Mouse (Mus musculus): ENCODE data around the gene Ncoa5.

The Ncoa5 gene

DNA sequence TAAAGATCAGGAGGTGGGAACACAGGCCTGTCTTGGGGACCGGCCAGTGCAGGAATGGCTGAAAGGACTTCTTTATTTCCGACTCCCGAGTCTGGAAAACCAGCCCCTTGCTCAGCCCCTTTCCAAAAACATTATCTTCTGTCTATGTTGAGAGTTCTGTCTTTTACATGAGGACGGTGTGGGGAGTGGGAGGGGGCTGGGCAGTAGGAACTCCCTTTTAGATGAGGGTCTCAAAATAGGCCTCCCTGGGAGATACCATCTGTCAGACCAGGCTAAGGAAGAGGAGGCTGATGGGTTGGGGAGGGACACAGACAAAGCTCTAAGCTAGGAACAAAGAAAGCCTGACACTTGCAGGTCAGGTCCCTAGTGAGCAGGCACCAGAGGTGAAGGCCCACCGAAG is 14.4 kb upstream of the Ncoa5 start:
- DNase-seq (ENCODE audit: low spot score) = no peak

DNA sequence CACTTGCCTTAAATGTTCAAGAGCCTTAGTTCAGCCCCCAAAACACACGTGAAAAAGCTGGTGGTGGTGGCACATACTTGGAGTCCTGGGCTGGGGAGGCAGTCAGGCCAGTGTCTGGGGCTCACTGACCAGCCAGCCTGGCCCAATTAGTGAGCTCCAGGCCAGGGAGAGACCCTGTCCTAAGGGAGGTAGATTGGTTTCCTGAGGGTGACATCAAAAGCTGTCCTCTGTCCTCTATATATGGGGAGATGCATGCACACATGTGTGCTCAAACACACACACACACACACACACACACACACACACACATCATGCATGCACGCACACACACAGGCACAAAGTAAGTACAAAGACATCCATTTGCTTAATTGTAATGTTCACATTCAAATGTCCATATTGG is 9.1 kb upstream of the Ncoa5 start:
- DNase-seq (ENCODE audit: low spot score) = no peak

DNA sequence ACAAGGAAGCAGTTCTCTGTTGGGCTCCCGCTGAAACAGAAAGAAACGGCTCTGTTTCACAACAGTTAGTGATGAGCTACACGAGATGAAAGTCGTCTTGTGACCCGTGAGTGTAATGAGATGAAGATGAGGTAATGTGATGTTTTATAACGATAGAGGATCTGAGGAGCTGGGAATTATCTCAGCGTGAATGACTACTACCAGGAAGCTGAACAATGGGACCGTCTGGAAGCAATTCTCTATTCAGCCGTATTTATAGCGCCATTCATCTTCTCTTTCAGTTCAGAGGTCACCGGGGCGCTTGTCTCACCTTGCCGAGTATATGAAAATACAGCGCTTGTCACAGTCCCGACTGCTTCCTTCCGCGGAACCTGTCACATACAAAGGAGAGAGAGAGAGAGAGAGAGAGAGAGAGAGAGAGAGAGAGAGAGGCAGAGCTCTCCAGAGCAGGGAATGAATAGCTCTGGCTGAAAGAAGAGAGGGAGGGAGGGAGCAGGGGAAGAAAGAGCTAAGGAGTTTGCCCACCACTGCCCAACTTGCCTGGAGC is 8.5 kb upstream of the Ncoa5 start:
- DNase-seq (ENCODE audit: low spot score) = no peak

DNA sequence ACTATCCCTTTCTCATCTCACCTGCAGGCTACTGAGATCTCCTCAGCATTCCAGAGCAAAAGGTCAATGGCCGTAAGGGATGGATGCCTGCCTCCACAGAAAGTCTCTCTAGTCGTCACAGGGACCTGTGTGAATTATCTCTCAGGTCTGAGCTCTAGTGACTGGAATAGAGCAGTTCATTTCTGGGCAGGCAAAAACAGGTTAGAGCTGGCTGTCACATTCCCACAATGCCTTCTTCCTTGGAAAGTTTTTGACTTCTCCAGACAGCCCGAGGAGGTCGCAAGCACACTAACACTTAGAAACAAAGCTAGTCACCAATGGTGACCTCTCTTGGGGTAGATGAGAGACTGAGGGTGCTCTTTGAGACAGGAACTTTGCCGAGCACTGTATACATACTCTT is 7.5 kb upstream of the Ncoa5 start:
- DNase-seq (ENCODE audit: low spot score) = no peak

DNA sequence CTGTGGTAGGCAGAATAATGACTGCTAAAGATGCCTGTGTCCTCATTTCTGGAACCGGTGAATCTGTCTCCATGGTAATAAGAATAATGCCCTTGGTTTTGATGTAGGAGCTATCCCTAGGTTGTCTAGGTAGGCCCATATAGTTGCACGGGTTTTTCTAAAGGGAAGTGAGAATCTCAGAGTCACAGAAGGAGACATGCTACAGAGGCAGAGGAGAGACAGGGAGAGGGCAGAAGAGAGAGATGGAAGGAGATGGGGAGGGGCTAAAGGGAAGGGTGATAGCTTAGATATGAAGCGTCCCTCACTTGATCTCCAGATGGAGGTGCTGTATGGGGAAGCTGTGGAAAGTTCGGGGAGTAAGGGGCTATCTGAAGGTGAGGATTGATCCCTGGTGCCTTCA is 2.7 kb upstream of the Ncoa5 start:
- no peak for DNase-seq (ENCODE audit: low spot score)

DNA sequence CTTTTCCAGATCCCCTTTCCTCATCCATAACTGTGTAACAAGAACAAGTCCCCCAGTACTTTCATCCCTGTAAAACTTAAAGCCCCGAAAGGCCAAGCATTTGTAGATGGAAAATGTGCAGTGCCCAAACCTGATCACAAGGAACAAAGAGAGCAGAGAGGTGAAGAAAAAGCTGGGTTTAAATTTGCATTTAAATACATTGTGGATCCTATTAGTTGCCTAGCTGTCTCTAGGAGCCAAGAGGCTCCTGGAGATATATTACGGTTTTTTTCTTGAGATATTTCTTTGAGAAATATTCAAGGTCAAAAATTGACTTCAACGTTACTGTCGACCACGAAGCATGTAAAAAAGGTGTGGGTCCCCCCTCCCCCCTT is 378 bp upstream of the Ncoa5 start:
- DNase-seq (ENCODE audit: low spot score) = no peak

DNA sequence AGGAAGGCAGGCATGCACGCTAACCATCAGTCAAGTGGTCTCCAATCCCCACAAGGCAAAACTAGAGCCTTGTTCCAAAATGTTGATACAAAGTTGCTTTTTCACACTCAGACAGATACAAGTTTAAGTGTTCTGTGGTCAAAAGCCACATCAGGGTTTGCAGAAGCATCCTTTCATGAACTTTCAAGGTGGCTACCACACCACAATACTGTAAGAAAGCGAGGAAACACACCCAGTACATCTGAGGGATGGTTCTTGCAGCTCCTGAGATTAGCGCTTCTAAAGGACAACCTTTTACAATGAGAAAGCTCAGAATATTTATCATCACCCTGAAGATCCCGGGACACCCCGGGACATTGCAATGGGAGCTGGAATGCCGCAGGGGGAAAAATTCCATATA is 1.4 kb downstream of the Ncoa5 start:
- DNase-seq (ENCODE audit: low spot score) = peak; percentile 35

DNA sequence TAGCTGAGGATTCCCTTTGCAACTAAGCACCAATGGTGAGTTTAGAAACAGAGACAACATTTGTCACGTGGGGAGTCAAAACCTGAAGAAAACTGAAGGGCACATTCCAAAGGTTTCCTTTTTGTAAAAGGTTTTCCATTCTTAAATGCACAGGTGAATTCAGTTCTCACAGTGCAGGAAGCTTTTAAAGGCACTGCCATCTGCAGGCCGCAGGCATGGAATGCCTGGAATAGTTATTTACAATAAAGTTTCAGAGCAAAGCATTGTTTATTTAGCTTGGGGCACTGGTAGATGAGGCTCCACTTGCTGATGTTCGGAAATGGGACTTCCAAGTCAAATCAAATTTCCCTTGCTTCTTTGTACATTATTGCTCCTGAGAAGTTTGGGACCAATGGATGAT is 2.1 kb downstream of the Ncoa5 start:
- no peak for DNase-seq (ENCODE audit: low spot score)

DNA sequence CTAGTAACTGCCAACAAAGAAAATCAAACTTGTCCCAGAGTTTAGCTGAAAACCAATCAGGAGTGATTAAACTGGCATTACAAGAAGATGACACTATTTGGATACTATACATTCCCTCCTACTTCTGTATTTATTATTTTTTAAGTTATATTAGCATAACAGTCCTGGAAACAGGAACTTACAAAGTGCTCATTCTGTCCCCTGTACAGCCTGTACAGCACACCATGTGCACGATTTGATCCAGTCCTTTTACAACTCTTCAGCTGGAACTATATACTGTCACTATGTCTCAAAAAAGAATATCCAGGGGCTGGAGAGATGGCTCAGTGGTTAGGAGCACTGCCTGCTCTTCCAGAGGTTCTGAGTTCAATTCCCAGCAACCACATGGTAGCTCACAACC is 7.5 kb downstream of the Ncoa5 start:
- no peak for DNase-seq (ENCODE audit: low spot score)

DNA sequence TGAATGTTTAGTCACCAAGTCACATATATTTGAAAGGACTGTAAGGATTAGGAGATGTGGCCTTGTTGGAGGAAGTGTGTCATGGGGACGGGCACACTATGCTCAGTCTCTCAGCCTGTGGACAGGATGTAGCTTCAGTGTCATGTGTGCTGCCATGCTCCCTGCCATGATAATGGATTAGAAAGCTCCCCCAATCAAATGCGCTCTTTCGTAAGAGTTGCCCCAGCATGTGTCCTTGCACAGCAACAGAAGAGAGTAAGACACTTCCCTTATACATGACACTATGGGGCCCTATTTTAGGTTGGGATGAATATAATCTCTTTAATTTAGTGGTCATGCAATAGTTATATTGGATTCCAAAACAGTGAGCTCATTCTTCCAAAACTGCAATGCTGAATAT is 14.2 kb downstream of the Ncoa5 start:
- DNase-seq (ENCODE audit: low spot score) = no peak

DNA sequence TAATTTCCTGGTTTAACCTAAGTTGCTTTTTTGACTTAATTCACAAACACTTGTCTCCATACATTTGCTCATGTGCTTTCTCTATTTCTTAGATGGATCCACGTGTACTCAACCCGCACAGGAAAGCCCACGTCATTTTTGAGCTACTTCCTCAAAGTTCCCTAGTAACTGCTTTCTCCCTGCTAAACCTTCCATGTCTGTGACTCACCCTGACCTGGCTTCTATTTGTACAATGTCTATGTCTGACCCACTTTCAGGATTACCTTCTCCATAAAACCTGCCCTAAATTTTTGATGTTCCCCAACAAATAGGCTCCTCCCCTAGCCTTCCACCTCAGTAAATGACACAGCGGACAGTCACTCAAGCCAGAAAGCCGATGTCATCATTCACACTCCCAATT is 19.7 kb downstream of the Ncoa5 start:
- DNase-seq (ENCODE audit: low spot score) = no peak

DNA sequence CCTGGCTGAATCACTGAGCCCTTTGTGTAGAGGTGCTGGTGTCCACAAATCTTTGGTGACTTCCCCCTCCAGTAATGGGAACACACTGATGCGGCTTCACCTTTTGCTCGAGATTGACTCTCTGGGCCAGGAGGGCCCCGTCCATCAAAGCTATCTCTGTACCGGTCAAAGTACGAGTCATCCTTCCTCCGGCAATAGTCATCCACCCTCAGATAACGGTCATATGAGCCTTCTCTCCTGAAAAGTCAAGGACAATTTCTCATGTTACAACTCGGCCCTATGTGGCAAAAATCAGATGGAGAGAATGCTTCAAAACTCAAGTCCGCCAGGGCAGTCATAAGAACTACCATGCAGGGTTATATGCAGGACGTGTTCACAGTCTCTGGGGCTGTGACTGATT is 24.3 kb downstream of the Ncoa5 start:
- no peak for DNase-seq (ENCODE audit: low spot score)

DNA sequence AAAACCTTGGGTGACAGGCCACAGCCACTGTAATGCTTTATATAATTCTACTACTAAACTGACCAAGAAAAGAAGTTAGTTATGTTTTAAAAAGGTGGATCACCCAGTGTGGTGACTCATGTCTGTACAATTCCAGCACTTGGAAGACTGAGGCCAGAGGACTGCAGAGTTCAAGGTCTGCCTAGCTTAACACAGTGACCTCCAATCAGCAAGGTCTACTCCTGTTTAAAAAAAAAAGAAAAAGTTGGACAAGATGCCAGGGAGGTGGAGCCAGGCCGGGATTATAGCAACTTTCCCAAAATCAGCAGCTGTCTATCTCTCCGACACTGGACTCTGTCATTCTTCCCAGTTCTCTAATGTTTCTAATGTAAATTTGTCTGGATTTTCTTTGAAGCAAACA is 25.1 kb downstream of the Ncoa5 start:
- DNase-seq (ENCODE audit: low spot score) = no peak

DNA sequence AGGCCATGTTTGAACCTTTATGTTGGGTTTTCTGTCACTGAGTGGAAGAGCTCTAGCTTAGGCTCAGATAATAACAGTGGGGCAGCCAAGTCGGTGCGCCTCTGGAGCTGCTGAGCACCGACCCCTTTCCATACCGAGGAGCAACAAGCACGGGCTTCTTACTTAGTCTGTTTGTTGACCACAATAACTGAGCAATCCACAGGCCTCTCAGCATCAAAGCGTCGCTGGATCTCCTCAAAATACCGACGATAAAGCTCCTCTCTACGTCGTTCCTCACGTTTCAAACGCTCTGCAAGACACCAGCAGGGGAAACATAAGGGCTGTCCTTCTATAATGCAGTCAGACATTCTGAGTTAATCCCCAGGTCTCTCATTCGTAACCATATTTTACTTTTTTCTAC is 25.5 kb downstream of the Ncoa5 start:
- DNase-seq (ENCODE audit: low spot score) = no peak

DNA sequence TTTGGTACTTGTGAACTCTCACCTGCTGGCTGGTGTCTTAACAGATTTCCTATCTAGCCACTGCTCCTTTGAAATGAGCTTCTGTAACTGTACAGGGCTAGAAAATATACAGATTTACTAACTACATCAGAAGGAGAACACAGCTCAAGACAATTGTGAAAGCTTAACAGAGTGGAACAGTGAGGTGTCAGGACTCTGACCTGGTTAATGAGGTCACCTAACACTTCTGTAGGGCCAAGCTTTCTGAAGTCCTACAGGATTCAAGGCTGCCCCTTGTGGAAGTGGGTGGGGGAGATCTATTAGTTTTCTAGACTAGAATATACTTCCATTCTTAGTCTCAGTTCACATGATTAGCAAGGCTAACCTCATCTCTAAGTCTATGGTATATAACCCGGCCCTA is 26.7 kb downstream of the Ncoa5 start:
- no peak for DNase-seq (ENCODE audit: low spot score)

DNA sequence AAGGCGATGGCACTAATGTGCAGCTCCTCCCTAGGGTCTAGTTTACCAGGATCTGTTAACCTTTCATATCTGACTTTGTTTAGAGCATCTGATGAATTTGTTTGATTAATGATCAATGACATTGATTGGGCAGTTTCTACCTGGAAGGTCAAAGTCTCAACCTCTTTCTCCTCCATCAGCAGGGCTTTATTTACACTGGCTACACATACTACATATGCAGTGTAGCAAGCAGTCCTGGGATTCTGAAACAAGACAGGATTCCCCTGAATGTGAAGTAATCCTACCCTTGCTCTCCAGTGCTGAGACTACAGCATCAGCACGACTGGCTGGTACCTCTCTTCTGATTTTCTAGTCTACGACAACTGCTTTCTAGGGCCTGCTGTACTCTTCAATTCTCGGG is 27.9 kb downstream of the Ncoa5 start:
- no peak for DNase-seq (ENCODE audit: low spot score)

DNA sequence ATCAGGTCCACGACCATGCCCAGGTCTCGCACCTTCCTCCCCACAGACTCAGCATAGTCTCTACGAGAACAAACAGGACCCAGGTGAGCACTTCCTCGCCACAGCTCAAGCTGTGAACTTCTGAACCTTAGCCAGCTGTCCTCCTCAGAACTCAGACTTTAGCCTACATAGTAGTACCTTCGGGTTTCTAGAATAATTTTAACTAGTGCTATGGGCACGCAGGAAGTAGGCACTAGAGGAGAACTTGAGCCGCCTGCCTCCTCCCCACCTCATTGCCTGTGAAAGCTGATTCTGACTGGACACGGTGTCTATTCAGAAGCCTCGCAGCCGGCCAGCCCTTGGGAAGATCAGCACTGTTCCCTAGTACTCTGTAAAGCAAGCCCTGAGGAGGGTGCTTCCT is 30.4 kb downstream of the Ncoa5 start:
- DNase-seq (ENCODE audit: low spot score) = no peak

DNA sequence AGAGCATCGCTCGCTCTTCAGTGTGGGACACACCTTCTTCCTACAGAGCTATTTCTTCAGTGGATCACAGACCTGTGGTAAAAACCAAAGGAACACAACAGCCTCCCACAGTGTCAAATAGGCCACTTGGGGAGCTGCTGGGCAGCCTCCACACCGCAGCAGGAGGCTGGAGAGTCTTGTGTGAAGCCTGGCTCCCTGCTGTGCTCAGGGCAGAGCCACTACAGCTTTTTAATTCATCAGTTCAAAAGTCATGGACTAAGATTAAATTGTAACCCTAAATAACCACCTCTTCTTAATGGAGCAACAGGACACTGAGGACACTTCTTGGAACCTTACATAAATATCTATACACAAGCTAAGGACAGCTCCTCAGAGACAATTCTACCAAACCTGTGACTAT is 31.6 kb downstream of the Ncoa5 start:
- DNase-seq (ENCODE audit: low spot score) = no peak

DNA sequence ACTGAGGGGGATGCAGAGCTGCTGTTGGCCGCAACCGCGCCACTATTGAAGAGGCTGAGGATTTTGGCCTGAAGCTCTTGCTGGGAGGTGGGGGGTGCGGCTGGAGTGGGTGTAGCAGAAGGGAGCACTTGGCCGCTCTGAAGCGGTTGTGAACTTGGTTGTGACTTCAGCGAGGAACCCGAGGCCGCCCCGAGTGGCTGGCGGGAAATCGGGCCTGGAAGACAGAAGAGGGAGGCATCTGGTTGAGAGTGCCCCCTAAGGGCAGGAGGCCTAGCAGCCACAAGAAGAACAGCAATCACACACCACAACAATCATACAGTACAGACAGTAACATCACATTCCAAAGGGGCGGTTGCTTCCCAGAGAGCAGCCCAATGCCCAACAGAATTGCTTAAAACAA is 32.7 kb downstream of the Ncoa5 start:
- no peak for DNase-seq (ENCODE audit: low spot score)

DNA sequence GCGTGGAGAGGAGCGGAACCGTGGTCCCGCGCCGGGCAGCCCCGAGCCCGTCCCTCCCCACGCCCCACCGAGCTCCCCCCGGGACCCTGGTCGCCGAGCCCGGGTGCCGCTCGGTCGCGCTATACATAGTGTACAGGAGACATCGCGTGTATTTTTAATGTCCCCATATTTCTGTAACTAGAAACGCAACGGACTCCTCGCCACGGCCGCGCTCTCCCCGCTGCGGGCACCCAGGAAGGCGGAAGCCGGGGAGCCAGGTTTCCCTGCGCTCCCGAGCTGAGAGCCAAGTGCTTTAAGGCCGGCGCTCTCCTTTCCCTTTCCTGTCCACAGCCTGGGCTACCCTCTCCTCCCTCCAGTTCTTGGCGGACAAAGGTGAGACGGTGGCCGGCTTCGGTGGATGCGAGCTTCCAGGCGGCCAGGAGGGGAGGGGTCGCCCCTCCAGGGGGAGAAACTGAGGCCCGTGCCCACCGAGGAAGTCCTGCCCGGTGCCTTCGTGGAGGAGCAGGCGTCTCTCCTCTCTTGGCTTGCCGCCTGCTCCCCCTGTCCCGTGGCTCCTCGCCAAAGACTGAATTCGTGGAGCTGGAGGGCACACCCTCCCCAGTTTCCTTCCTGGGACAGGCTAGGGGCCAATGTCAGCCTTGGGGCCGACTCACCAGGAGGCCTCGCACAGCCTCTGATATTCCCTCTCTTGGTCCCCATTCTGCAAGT is 36.8 kb downstream of the Ncoa5 start:
- DNase-seq (ENCODE audit: low spot score) = no peak

DNA sequence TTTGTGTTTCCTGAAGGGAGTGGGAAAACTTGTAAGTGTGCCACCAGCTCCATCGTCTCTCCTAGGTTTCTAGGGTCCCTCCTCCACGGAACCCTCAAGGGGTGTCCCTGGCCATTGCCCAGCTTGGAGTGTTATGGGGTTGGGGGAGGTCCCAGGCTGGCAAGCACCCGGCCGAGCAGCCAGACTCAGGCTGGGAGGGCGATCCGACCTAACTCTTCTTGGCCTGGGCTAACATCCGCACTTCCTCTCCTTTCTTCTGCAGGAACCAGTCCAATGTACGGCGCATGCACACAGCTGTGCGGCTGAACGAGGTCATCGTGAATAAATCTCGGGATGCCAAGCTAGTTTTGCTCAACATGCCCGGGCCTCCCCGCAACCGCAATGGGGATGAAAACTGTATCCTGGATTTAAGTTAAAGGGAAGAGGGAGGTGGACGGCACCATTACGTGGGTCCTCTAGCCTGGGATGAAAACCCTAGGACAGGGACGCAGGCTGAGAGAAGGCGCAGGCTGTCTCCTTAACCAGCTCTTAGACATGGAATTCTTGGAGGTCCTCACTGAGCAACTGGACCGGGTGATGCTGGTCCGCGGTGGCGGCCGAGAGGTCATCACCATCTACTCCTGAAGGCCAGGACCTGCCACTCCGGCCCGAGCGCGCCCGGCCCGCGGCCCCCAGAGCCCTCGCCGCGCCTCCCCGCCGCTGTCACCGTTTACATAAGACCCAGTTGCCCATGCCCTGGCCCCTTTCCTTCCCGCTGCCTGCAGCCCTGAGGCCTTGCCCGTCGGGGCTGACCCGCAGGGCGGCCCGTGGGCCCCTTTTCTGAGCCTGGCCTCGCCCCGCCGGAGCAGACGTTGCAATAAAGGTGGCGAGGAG is 37.6 kb downstream of the Ncoa5 start:
- DNase-seq (ENCODE audit: low spot score) = no peak

DNA sequence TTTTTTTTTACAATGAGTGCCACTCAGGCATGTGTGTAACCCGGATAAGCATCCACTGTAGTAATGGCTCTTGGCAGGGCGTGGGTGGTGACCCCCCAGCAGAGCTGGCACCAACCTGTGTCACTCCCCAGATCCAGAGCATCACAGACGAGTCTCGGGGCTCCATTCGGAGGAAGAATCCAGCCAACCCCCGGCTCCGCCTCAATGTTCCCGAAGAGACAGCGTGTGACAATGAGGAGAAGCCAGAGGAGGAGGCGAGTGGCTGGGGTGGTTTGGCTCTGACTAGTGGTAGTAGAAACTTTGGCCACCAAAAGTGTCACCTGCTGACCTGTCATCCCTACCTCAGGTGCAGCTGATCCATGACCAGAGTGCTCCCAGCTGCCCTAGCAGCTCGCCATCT is 38.7 kb downstream of the Ncoa5 start:
- no peak for DNase-seq (ENCODE audit: low spot score)

DNA sequence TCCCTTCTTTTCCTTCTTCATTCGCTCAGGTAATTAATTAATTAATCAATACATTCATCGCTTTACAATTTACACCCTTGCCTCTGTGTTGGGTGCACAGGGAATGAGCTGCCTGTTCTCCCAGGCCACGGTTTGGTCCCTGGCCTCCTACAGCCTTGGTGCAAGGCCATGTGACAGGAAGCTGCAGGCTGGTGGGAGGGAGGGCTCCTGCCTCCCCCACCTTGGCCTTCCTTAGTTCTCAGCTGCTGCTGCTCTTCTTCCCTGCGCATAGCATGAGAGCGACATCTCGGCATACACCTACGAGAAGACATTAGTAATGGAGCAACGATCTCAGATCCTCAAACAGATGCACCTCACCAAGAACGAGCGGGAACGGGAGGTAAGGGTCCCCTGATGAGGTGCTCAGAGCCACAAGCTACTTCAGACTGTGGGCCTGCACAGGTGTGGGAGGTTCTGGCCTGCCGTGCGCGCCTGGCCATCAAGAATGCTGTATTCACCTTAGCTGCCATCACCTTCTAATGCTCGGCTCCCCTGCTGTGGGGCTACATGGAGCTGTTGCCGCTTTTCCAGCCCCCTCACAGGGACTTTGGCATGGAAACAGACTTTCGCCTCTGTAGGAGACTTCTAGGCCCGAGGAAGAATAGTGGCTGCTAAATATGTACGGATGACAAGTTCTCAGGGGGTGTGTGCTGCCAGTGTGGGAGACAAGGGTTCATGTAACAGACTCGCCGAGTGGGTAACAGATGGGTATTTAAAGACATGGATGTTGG is 39.8 kb downstream of the Ncoa5 start:
- DNase-seq (ENCODE audit: low spot score) = no peak
